Mouse (Mus musculus) lung, postnatal 25 days (tissue): ENCODE data around the gene Lsm14a.

Experiments used
- DNase-seq: peaks from one replicate; pipeline ENCODE4 v3.0.0; 2022; ENCODE audit warnings: low spot score

Lsm14a gene

DNA sequence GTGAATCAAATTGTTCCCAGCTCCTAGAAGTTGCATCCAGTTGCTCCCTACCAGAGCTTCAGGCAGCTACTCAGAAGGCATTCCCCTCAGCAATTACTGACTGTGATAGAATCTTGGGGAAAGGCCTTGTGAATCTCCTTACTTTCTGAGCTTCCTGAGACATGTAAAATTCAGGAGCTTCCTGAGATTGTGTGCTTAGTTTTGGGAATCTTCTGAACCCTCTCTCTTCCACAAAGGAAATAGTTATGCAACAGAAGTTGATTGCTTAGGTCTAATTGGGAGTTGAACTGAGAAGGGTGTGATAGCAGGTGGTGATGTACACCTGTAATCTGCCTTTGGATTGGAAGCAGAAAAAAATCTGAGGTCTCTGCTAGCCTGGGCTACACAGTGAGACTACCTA, at the start of gene Lsm14a:
Gene Lsm14a, minus strand, starts transcription at position 101 of the 400 bp plus-strand sequence.
- DNase-seq: no peak

DNA sequence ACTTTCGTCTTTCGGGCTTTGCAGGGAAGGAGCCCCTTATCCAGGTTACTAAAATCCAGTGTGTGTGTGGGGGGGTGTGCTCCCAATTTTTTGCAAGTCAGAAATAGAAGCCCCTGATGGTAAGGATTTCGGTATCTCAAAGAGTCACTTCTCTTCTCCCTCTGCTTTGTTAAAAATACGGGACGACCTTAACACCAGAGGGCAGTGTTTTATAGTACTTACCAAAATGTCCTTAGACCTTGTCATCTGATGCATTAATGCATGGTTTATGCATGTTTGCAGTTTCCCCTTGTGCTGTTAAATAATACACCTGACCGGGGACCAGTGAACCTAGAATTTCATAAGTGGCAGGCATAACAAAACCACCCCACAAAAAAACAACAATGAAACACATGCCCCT, 45.8 kb upstream of the Lsm14a start:
- DNase-seq: peak; percentile 23

DNA sequence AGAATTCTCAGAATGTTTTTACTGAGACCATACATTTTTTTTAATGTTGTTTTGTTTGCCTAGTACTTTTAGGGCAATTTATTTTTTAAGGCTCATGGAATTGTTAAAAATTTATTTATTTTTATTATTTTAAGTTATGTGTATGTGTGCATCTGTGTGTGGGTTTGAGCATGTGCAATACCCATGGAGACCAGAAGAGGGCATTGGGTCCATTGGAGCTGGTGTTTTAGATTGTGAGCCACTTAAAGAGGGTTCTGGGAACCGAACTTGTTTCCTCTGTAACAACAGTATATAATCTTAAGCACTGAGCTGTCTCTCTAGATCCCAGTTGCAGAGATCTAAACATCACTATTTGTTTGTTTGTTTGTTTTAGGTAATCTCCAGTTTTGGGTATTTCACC, 40.5 kb upstream of the Lsm14a start:
- no peak for DNase-seq

DNA sequence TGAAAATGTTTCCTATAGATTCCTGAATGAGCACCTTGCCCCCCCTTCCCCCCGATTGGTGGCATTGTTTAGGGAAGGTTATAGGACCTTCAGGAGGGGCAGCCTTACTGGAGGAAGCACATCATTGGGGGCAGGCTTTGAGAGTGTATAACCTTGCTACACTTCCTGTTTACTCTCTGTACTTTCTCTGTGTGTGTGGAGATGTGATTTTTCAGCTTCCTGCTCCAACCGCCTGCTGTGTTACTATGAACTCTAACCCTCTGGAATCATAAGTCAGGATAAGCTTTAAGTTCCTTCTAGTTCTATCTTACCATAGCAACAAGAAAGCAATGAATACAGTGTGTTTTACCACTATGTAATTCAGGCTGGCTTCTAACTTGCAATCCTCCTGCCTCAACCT, 28.1 kb upstream of the Lsm14a start:
- no peak for DNase-seq

DNA sequence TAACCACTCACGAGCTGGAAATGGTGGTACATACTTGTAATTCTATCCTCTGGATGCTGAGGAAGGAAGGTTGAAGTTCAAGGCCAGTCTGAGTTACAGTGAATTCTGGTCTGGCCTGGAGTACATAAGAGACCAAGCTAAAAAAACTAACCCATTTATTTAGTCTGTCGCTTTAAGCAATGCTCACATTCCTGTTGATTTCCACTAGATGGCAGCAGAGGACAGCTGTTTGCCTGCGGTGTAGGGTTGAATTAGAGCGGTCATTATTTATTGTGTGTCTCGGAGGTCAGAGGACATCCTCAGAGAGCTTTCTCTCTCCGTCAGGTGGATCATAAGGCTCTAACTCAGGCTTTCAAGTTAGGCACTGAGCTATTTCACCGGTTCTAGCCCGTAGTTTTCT, 14.4 kb upstream of the Lsm14a start:
- peak; percentile 71 for DNase-seq

DNA sequence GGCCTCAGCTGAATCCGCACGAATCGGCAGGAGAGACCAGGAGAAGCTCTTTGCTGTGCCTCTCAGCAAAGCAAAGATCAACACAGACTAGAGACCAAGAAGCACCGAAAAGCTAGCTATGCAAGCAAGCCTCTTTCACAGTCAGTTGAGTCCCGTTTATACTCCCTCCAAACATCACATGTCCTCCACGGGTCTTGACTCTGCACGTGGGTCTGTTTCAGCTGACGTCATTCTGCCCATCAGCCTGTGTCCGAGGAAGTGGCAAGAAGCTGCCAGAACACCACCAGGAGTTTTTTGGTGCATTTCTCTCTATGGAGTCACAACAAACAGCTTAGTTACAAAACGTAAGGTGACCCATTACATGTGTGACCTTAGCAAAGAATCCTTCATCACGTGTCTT, 10.8 kb upstream of the Lsm14a start:
- no peak for DNase-seq

DNA sequence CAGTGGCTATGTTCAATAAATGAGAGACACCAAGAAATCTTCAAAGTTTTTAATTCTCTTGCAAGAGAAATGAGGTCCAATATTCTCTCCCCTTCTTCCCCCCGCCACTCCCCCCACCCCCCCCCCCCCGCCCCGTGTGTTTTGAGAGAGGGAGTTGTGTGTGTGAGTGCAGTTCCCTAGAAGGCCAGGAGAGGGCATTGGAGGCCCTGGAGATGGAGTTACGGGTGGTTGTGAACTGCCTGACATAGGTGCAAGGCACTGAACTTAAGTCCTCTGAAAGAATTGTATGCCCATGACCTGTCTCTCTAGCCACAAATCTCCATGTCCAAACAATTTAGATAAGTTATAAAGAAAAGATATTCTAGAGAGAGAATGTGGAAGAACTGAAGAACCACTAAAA, 7.0 kb upstream of the Lsm14a start:
- no peak for DNase-seq

DNA sequence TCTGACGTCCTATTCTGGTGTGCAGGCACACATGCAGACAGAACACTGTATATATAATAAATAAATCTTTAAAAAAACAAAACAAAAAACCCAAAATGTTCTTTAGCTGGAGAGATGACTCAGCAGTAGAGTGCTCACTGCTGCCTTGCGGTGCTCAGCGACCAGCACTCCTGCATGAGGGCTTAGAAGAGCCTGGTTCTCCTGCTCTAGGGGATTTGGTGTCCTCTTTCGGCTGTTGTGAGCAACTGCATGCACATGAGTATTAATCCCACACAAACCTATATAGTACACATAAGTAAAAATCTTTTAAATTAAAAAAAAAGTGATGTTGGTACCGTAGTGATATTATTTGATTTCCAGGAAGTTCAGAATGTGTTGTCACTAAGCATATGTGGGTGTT, 5.7 kb upstream of the Lsm14a start:
- DNase-seq: no peak

DNA sequence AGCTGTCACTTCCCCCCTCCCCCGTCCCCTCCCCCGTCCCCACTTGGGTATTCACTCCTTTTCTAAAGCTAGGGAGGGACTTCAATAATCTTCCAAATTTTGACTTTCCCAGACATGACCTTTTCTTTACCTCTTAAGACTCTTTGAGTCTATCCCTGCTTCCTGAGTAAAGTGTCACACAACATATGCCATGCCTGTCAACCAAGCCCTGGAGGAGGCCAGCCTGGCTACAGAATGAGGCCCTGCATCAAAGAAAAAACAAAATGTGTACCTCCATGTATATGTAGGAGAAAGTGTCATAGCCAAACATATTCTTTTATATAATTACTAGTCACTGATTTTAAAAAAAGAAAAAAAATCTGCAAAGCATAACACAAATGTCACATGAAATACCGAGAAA, 3.7 kb upstream of the Lsm14a start:
- DNase-seq: no peak

DNA sequence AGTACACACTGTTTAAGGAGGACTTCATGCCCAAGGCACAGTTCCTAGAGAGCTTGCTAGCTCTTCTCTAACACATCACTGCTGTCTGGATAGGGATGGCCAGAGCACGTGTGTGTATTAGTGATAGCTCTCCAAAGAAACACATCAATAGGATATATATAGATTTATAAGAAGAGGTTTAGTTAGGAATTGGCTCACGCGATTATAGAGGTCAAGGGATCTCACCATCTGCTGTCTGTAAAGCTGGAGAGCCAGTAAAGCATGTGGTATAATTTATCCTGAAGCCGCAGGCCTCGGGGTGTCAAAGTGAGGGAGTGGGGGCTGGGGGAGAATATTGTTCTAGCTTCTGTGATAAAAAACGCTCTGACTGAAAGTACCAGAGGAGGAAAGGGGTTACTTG, 2.6 kb upstream of the Lsm14a start:
- no peak for DNase-seq

DNA sequence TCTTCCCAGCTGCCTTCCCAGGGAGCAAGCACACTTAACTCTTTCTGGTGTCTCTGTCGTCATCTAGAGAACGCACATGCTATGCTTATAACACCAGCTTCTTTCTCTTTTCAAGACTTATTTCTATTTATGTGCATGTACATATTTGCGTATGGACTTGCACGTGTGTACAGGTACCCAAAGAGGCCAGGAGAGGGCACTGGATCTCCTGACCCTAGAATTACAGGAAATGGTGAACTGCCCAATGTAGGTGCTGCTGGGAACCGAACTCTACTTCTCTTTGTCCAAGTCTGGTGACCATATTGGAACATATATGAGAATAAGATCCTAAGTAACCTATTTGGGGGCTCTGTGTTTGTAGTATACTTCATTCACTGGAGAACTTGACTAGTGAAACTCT, 1.5 kb upstream of the Lsm14a start:
- DNase-seq: no peak

DNA sequence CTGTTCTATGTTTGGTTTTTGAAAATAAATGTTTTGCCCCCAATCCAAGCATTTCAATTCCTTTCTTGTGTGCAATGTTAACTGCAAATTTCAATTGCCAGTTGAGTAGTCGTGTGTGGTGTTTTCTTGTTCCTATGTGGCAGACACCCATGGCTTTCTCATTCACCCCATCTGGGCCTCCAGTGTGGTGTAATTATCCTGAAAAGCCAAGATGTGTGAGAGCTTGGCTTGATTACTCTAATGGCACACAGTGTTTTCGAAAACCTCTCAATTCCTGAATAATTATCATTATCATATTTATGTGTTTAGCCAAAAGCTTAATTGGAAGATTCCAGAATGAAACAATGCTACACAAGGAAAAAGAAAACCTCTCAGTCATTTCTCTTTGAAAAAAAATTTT, 976 bp upstream of the Lsm14a start:
- DNase-seq: no peak

DNA sequence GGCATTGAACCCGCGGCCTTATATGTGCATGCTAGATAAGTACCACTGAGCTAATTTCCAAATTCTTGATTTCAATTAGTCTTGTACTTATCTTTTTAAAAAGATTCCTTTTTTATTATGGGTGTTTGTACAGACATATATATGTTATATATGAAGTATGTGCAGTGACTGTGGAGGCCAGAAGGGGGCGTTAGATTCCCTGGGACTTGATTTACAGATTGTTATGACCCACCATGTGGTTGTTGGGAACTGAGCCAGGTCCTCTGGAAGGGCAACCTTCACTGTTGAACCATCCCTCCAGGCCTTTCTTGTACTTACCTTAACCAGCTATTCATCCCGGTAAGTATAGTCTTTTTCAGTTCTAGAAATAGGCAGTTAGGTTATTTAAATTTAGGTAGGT, 780 bp downstream of the Lsm14a start:
- no peak for DNase-seq

DNA sequence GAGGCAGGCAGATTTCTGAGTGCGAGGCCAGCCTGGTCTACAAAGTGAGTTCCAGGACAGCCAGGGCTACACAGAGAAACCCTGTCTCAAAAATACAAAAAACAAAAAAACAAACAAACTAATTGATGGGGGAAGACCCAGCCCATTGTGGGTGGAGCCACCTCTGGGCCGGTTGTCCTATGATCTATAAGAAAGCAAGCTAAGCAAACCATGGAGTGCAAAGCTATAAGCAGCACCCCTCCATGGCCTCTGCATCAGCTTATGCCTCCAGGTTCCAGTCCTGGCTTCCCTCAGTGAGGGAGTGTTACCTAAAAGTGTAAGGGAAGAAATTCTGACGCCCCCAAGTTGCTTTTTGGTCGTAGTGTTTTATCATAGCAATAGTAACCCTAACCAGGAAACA, 1.4 kb downstream of the Lsm14a start:
- no peak for DNase-seq

DNA sequence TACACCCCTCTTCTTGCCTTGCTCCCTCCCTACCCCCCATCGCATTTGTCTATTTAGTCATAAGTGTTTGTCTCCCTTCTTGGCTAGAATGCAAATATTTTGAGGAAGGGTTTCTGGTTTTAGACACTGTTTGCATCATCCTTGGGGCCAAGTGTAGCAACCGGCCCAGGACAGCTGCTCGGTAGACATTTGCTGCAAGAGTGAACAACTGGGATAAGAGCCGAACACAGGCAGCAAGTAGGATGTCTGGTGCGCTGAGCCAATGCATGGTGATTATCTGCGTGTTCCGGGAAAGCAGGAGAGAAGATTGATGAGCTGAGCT, 2.3 kb downstream of the Lsm14a start:
- peak; percentile 35 for DNase-seq

DNA sequence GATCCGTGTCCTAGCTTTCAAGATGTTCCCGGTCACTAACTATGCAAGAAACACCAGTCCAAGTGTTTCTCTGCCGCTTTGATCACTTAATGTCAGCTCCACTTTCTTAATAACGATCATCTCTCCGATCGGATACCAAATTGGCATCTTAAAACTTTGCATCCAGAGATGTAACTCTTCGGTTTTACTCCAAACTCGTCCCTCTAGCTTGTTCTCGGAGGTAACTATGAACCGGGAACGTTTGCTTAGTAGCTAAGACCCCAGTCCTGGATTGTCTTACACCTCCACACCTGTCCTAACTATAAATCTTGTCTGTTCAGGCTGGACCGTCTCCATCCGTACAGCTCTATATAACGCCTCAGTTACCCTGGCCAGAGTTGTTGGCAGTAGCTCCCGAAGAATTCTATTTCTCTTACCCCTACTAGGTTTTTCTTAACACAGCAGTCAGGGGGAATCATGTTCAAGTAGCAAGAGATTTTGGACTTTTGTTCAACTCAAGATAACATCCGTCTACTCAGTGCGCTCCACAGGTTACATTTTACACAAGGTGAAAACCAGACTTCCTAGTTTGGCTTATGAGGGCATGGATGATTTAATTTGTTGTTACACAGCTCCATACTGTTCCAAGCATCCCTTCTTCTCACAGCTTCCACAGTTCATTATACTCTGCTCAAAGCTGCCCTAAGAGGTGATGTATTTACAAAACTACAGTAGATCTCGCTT, 2.8 kb downstream of the Lsm14a start:
- DNase-seq: no peak

DNA sequence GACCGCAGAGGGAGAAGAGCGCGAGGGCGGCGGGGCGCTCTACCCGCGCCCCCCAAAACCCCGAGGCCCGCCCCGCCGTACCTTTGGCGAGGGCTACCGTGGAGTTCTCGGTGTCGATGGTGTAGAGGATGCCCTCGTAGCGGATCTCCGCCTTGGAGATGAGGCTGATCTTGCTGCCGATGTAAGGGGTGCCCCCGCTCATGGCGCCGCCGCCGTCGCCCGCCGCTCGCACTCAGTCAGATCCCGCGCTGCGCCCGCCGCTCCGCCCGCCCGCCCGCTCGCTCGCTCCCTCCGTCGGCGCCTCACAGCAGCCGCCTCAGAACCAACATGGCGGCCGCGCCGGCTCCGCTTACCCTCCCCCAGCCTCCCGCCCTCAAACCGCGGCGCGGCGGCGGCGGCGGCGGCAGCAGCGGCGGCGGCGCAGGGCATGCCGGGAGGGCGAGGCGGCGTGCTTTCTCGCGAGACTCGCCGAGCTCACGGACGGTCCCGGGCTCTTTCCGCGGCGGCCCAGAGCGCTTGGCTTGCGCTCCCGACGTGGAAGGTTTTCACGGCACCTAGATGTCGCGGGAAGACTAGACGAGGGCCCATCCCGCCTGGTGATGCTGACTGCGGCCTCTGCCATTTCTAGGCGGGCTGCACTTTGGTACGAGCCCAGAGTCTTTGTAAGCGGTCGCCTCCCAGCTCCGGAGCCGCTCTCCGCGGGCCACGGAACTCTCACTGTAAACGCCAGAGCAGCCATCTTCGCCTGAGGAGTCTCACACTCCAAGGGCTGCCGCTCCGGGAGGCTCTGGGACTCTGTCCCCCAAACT, 3.6 kb downstream of the Lsm14a start:
- DNase-seq: peak; percentile 94

DNA sequence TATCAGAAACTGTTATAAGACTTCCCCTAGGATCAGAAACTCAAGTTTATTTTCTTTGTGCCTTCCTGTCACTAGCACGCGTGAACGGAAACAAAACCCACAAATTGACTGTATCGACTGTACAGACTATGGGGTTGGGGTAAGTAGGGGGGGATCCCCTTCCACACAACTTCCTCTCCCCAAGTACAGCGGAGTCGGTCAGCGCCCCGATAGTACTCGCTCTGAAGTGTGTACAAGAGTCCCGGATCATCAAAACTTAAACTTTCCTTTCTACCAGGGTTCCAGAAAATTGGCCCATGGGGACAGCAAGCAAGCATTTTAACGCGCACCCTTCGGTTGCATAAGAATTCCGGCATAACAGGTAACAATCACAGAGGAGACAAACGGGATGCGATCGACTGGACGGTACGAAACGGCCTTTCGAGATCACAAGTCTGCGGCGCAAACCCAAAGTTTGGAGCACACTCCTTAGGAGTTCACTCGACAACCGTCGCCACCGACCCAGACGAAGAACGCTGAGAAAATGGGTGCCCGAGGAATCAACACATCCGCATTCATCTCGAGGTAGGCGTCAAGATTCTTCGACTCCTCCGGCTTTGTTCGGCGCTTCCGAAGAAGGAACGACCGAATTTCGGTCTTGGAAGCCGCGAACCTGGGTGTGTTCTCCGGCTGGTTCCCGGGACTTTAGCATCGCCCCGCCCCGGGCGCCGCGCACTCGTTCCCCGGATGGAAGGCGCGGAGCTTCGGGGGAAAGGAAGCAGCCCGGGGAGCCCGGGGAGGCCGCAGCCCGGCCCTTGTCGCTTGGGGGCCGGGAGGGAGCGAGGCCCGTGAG, 4.5 kb downstream of the Lsm14a start:
- DNase-seq: peak; percentile 61

DNA sequence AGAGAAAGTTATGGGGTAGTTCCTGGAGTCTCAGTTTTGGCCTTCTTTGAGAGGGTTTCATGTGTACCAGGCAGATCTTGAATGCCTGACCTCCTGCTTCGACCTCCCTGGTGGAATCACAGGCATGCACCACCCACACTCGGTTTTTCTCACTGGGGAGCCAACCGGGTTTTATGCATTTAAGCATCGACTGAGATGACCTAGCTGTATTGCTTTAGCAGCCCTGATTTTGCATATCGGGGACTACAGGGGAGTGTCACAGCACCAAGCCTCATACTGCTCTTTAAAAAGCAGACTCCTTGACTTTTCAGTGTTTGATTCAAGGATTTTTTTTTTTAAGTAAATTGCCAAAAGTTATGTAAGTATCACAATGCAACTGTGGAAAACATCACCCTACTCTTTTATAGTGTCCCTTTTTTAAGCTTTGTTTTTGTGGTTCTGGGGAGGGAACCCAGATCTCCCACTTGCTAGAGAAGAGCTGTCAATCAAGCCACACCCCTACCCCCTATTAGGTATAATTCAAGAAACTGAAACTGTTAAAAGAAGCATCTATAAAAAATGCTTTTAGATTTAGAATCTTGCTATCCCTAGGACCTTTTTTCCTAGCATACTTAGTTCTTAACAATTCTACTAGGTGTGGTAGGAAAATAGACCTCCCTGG, 5.2 kb downstream of the Lsm14a start:
- no peak for DNase-seq

DNA sequence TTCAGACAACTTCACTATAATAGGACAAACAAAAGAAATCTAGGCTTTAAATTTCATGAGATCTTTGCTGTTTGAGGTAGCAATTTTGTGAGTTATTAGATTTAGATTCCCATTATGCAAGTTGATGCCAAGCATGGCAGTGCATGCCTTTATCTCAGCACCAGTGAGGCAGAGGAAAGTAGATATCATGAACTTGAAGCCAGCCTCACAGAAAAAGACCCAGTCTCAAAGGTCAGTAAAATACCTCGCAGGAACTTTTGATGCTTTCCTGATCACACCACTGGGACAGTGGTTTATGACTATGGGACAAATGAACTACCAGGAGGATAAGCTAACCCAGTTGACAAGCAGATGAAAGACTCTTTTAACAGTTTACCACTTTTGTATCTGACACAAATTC, 10.3 kb downstream of the Lsm14a start:
- no peak for DNase-seq

DNA sequence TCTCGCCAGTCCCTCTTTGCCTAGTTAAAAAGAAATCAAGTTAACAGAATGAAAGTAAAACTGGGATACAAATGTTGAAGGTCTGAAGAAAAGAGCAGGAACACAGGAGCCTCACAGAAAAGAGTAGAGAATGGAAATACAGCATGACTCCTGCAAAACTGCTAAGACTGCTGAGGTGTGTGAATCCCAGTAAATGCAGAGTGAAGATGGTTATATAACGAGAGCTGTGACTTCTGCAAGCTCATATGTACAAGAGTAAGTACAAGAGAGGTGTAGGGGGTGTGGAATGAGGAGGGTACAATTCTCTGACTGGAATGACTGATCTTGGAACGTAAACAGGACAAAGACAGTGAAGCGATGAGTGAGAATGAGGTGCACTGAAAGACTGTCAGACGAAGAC, 11.4 kb downstream of the Lsm14a start:
- no peak for DNase-seq

DNA sequence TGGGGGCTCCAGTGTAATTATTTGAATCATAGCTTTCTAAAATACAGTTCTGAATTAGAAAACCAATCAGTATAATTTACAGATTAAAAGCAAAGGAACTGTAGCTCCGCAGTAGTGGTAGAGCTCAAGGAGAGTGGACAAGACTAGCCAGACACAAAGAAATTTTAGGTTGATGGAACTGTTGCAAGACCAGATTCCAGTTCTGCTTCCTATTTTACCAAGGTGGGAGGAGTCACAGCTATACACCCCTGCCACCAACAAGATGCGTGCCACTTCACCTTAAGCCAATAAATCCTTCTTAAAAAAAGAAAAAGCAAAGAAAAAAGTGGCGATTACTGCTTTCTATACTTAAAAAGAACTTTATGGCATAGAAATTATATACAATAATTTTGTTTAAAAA, 12.8 kb downstream of the Lsm14a start:
- DNase-seq: no peak

DNA sequence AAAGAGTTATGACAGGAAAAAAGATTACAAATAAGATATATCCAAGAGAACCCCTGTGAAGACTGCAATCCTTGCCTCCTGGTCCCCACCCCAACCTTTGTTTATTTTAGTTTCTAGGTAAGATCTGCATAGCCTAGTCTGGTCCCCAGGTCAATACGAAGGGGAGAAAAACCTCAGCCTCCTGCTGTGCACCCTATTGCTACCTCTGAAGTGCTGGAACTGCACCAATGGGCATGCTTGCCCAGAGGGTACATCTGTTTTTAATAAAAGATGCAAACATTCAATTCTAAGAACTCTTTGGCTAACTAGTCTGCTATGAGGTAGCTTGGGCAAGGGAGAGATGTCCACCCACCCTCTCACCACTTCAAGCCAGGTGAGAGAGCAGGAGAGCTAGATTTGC, 19.2 kb downstream of the Lsm14a start:
- no peak for DNase-seq
